Mouse (Mus musculus): ENCODE results near the gene Med13l.

Gene Med13l

GRCm38 (mm10) chr5:118691710-118692040 is 131.2 kb downstream of the Med13l start:
- no peak for DNase-seq (ENCODE audit: low spot score in 2 of 2)

GRCm38 (mm10) chr5:118693996-118694395 is 133.5 kb downstream of the Med13l start:
- DNase-seq (ENCODE audit: low spot score in 2 of 2) = no peak

- no peak for DNase-seq (ENCODE audit: low spot score in 2 of 2)
Measured at GRCm38 (mm10) chr5:118697073-118697472, 136.6 kb downstream of the Med13l start.

GRCm38 (mm10) chr5:118700978-118701377 is 140.5 kb downstream of the Med13l start:
- DNase-seq (ENCODE audit: low spot score in 2 of 2) = no peak

- DNase-seq (ENCODE audit: low spot score in 2 of 2) = no peak
Measured at GRCm38 (mm10) chr5:118702674-118703073, 142.2 kb downstream of the Med13l start.

GRCm38 (mm10) chr5:118704148-118704547 is 143.7 kb downstream of the Med13l start:
- DNase-seq (ENCODE audit: low spot score in 2 of 2) = no peak

- DNase-seq (ENCODE audit: low spot score in 2 of 2) = no peak
Measured at GRCm38 (mm10) chr5:118704960-118705359, 144.5 kb downstream of the Med13l start.

GRCm38 (mm10) chr5:118706009-118706408 is 145.5 kb downstream of the Med13l start:
- DNase-seq (ENCODE audit: low spot score in 2 of 2) = peak in 1 of 2 experiments; percentile 64

- DNase-seq (ENCODE audit: low spot score in 2 of 2) = no peak
Measured at GRCm38 (mm10) chr5:118706414-118706813, 145.9 kb downstream of the Med13l start.

- no peak for DNase-seq (ENCODE audit: low spot score in 2 of 2)
Measured at GRCm38 (mm10) chr5:118707501-118707900, 147.0 kb downstream of the Med13l start.

GRCm38 (mm10) chr5:118708215-118708949 is 147.9 kb downstream of the Med13l start:
- peak; percentile 47 to 75 for DNase-seq (ENCODE audit: low spot score in 2 of 2)

GRCm38 (mm10) chr5:118709847-118710251 is 149.4 kb downstream of the Med13l start:
- peak in 1 of 2 experiments; percentile 34 for DNase-seq (ENCODE audit: low spot score in 2 of 2)

- DNase-seq (ENCODE audit: low spot score in 2 of 2) = no peak
Measured at GRCm38 (mm10) chr5:118715518-118715917, 155.0 kb downstream of the Med13l start.

- DNase-seq (ENCODE audit: low spot score in 2 of 2) = no peak
Measured at GRCm38 (mm10) chr5:118716295-118717271, 156.1 kb downstream of the Med13l start.

GRCm38 (mm10) chr5:118717456-118717855 is 157.0 kb downstream of the Med13l start:
- no peak for DNase-seq (ENCODE audit: low spot score in 2 of 2)

GRCm38 (mm10) chr5:118718070-118718469 is 157.6 kb downstream of the Med13l start:
- no peak for DNase-seq (ENCODE audit: low spot score in 2 of 2)

GRCm38 (mm10) chr5:118721416-118721815 is 160.9 kb downstream of the Med13l start:
- DNase-seq (ENCODE audit: low spot score in 2 of 2) = no peak

GRCm38 (mm10) chr5:118721848-118722247 is 161.4 kb downstream of the Med13l start:
- DNase-seq (ENCODE audit: low spot score in 2 of 2) = no peak

GRCm38 (mm10) chr5:118722456-118722855 is 162.0 kb downstream of the Med13l start:
- peak in 1 of 2 experiments; percentile 40 for DNase-seq (ENCODE audit: low spot score in 2 of 2)

GRCm38 (mm10) chr5:118725425-118725824 is 164.9 kb downstream of the Med13l start:
- DNase-seq (ENCODE audit: low spot score in 2 of 2) = no peak

GRCm38 (mm10) chr5:118725886-118726505 is 165.5 kb downstream of the Med13l start:
- no peak for DNase-seq (ENCODE audit: low spot score in 2 of 2)

- no peak for DNase-seq (ENCODE audit: low spot score in 2 of 2)
Measured at GRCm38 (mm10) chr5:118727336-118727735, 166.9 kb downstream of the Med13l start.
